Mouse (Mus musculus) midbrain, postnatal 0 days (tissue): Measurements from ENCODE around the gene C130032M10Rik. TPM values are rescaled to one million over a fixed set of nuclear protein-coding genes. Genes with fewer than 3 reads are reported as not detected.
A peak's percentile ranks its signal among the peaks of the same experiment; 100 is the strongest.

Experiments used
- ATAC-seq: fragments of 200-750 bp; cut with Nextera tagmentation; 2 replicates; pipeline ENCODE4 v1.8.0; 2017; ENCODE audit warnings: moderate number of reproducible peaks, mild to moderate bottlenecking, moderate TSS enrichment, moderate library complexity; ENCODE audit not compliant: low FRiP score
- DNase-seq: peaks from one replicate; pipeline ENCODE4 v3.0.0-alpha.2; 2015; ENCODE audit warnings: low spot score
- H3K27ac ChIP-seq: fragments of 300-500 bp; sonication (generic); 2 replicates; pipeline ENCODE4 v1.5.1; 2014; ENCODE audit warnings: low read depth, mild to moderate bottlenecking, low read length, mixed read lengths
- H3K27me3 ChIP-seq: fragments of 300-500 bp; sonication (generic); 2 replicates; pipeline ENCODE4 v1.6.1; 2014; ENCODE audit warnings: low read length, control low read depth, mixed read lengths; ENCODE audit not compliant: insufficient read depth
- H3K36me3 ChIP-seq: fragments of 300-500 bp; sonication (generic); 2 replicates; pipeline ENCODE4 v1.6.1; 2014; ENCODE audit warnings: low read length, control low read depth, mixed read lengths; ENCODE audit not compliant: insufficient read depth
- H3K4me1 ChIP-seq: fragments of 300-500 bp; sonication (generic); 2 replicates; pipeline ENCODE4 v1.6.1; 2014; ENCODE audit warnings: mild to moderate bottlenecking, control low read depth, antibody characterized with exemption, low read length, mixed read lengths; ENCODE audit not compliant: insufficient read depth
- H3K4me2 ChIP-seq: fragments of 300-500 bp; sonication (generic); 2 replicates; pipeline ENCODE4 v1.6.1; 2014; ENCODE audit warnings: low read depth, mild to moderate bottlenecking, low read length, mixed read lengths; ENCODE audit not compliant: poor library complexity, severe bottlenecking
- H3K4me3 ChIP-seq: fragments of 300-500 bp; sonication (generic); 2 replicates; pipeline ENCODE4 v1.5.1; 2014; ENCODE audit warnings: low read depth, mild to moderate bottlenecking, low read length, moderate library complexity
- H3K9ac ChIP-seq: fragments of 300-500 bp; sonication (generic); replicated peaks from 2 replicates; pipeline ENCODE4 v1.6.1; 2014; ENCODE audit warnings: mild to moderate bottlenecking, low read length, moderate library complexity, mixed read lengths; ENCODE audit not compliant: poor library complexity, severe bottlenecking
- H3K9me3 ChIP-seq: fragments of 300-500 bp; sonication (generic); 2 replicates; pipeline ENCODE4 v1.6.1; 2016; ENCODE audit warnings: low read length, control low read depth
- CTCF ChIP-seq: IDR thresholded peaks from 2 replicates; pipeline ENCODE4 v1.5.1; 2016; ENCODE audit warnings: antibody characterized with exemption, mild to moderate bottlenecking
- WGBS: fragments of 180-500 bp; shearing (Covaris S2); extraction: QIAGEN DNeasy Blood & Tissue Kit; methylation state at CpG from one replicate; pipeline ENCODE4 v1.1.7; 2014; 5-methylcytosine and 5-hydroxymethylcytosine counted together
- polyA plus RNA-seq: library from polyadenylated mRNA; unstranded; fragments of >200 nt; fragmentation: Nextera tagmentation; extraction: Ambion mirVana; gene quantifications from 2 replicates; pipeline ENCODE4 v1.2.1, GENCODE M21; 2015
- total RNA-seq: library from RNA; depleted of rRNA; stranded (reverse); fragments of >200 nt; gene quantifications from 2 replicates; pipeline ENCODE4 v1.2.3, GENCODE M21; 2014

C130032M10Rik gene
- total and polyA plus RNA-seq, 2 experiments from 2014 or later: not detected

DNA sequence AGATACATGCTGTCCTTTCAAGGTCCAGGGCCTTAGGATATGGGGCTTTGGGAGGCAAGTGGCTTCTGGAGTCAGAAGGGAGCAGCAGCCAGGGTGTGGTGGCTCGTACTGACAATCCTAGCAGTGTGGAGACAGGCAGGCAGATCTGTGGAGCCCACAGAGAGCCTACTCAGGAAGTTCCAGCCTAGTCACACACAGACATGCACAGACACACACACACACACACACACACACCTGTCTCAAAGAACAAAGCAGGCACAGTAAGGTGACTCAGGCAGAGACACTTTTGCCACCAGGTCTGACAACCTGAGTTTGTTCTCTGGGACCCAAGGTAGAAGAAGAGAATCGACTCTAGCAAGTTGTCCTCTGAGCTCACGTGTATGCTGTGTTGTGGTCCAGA, 34.6 kb upstream of the C130032M10Rik start:
- DNase-seq (no peak), ATAC-seq (no peak)
- H3K27ac ChIP-seq: no peak overlapping the region
- H3K9me3 ChIP-seq: no peaks in the 10 kb centered on the region
- no peaks in the 10 kb centered on the region for H3K27me3 ChIP-seq
- H3K4me2 ChIP-seq: no peak overlapping the region
- WGBS: 82% methylated on average over 3 of the region's 3 CpGs
- TF ChIP-seq CTCF: no peak
- no peak overlapping the region for H3K9ac ChIP-seq
- no peaks in the 10 kb centered on the region for H3K36me3 ChIP-seq
- no peak overlapping the region for H3K4me3 ChIP-seq
- H3K4me1 ChIP-seq: no peaks in the 10 kb centered on the region

- Histone ChIP-seq H3K4me3 (no peak overlapping the region), H3K27ac (no peak overlapping the region), H3K4me2 (no peak overlapping the region), H3K36me3 (no peaks in the 10 kb centered on the region), H3K9me3 (no peaks in the 10 kb centered on the region), H3K27me3 (no peaks in the 10 kb centered on the region), H3K9ac (no peak overlapping the region), H3K4me1 (no peaks in the 10 kb centered on the region)
- no peak for TF ChIP-seq CTCF
- no peak for DNase-seq
- 80% methylated on average over 5 of the region's 5 CpGs for WGBS
- ATAC-seq: no peak
These were observed 30.7 kb upstream of the C130032M10Rik start for GRCm38 (mm10) chr9:114484771-114485170.

DNA sequence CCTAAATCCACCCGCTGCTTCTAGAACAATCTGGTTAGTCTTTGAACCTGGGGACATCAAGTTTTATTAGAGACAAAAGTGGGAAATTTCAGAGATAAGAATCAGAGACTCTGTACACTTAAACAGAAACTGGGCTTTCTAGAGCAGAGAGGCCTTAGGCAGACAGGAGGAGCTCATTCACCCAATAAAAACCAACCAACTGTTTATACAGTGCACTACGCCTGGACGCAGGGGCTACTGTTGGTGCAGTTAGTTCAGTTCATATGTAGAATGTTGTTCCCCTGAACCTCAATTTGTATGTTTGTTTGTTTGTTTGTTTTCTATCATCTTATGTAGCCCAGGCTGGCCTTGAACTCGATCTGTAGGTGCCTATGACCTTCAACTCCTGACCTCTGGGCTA, 28.7 kb upstream of the C130032M10Rik start:
- no peak for TF ChIP-seq CTCF
- ATAC-seq (no peak), DNase-seq (no peak)
- H3K4me2 ChIP-seq: no peak overlapping the region
- no peaks in the 10 kb centered on the region for H3K4me1 ChIP-seq
- no peaks in the 10 kb centered on the region for H3K27me3 ChIP-seq
- no peaks in the 10 kb centered on the region for H3K9me3 ChIP-seq
- 90% methylated on average over 4 of the region's 4 CpGs for WGBS
- no peaks in the 10 kb centered on the region for H3K36me3 ChIP-seq
- H3K27ac ChIP-seq: no peak overlapping the region
- no peak overlapping the region for H3K9ac ChIP-seq
- H3K4me3 ChIP-seq: no peak overlapping the region

- 86% methylated on average over 23 of the region's 23 CpGs for WGBS
- TF ChIP-seq CTCF: no peak
- no peak for ATAC-seq
These were observed 27.8 kb upstream of the C130032M10Rik start for GRCm38 (mm10) chr9:114487481-114488258.

GRCm38 (mm10) chr9:114496469-114496868, 19.0 kb upstream of the C130032M10Rik start:
- Histone ChIP-seq H3K9ac (no peak overlapping the region), H3K27me3 (no peaks in the 10 kb centered on the region), H3K4me2 (no peak overlapping the region), H3K36me3 (0 out of 2 replicates have a peak, but pooled peaks cover 3% of the 10 kb centered on the region), H3K9me3 (no peaks in the 10 kb centered on the region), H3K4me3 (no peak overlapping the region), H3K4me1 (no peaks in the 10 kb centered on the region), H3K27ac (no peak overlapping the region)
- WGBS: 86% methylated on average over 7 of the region's 7 CpGs
- no peak for ATAC-seq
- no peak for TF ChIP-seq CTCF
- DNase-seq: no peak

More at GRCm38 (mm10) chr9:114487481-114488258, 27.8 kb upstream of the C130032M10Rik start:
- Histone ChIP-seq H3K27ac (no peak overlapping the region), H3K4me2 (no peak overlapping the region), H3K9ac (no peak overlapping the region), H3K36me3 (0 out of 2 replicates have a peak, but pooled peaks cover 2% of the 10 kb centered on the region), H3K27me3 (no peaks in the 10 kb centered on the region), H3K4me1 (no peaks in the 10 kb centered on the region), H3K4me3 (no peak overlapping the region), H3K9me3 (no peaks in the 10 kb centered on the region)
- DNase-seq: no peak

GRCm38 (mm10) chr9:114498218-114498617, 17.3 kb upstream of the C130032M10Rik start:
- H3K9me3 ChIP-seq: no peaks in the 10 kb centered on the region
- 10% methylated on average over 11 of the region's 11 CpGs for WGBS
- no peak overlapping the region for H3K27ac ChIP-seq
- no peak overlapping the region for H3K4me3 ChIP-seq
- H3K4me2 ChIP-seq: peak overlapping the region; percentile 16; the same call in 1 of the 2 replicates
- no peak overlapping the region for H3K9ac ChIP-seq
- no peaks in the 10 kb centered on the region for H3K36me3 ChIP-seq
- peak; percentile 86 for TF ChIP-seq CTCF
- no peaks in the 10 kb centered on the region for H3K27me3 ChIP-seq
- H3K4me1 ChIP-seq: no peaks in the 10 kb centered on the region
- ATAC-seq (no peak), DNase-seq (peak; percentile 81)
